8 mouse cellular contexts compared by ENCODE assay signal in genomic region chr3:51357624-51358023, GRCm38 (mm10). TPM values are rescaled to one million over a fixed set of nuclear protein-coding genes. Genes with fewer than 3 reads are reported as not detected.
DNase-seq lines count a peak whose midpoint lies in the region; ATAC-seq and TF ChIP-seq lines count a peak whose summit lies in the region.

No protein-coding gene starts in this region.

- no peak for DNase-seq in heart, adult 18-20 months
- no peak for DNase-seq in cerebellum, adult 11-12 months
- DNase-seq in thymus, postnatal 0 days (ENCODE audit: low spot score), result no peak
- DNase-seq in retina, postnatal 1 day, result no peak

- TF ChIP-seq CTCF in cortical plate, adult 2 months (IDR thresholded peaks at IDR 0.05; ENCODE audit: extremely low read depth, insufficient read depth, low read length), result no peak

- no peak overlapping the region for H3K9ac ChIP-seq in heart, embryonic 11.5 days (ENCODE audit: low read depth, low read length)
- no peak overlapping the region for H3K9ac ChIP-seq in hindbrain, embryonic 16.5 days (ENCODE audit: low read depth, low read length)
- H3K9ac ChIP-seq in midbrain, embryonic 16.5 days (ENCODE audit: low read depth, low read length), result no peak overlapping the region

- no peaks in the 10 kb centered on the region for H3K9me3 ChIP-seq in heart, embryonic 11.5 days (replicated peaks; ENCODE audit: control insufficient read depth, low read length)
- no peaks in the 10 kb centered on the region for H3K9me3 ChIP-seq in hindbrain, embryonic 16.5 days (ENCODE audit: control insufficient read depth, low read length)
- no peaks in the 10 kb centered on the region for H3K9me3 ChIP-seq in midbrain, embryonic 16.5 days (replicated peaks; ENCODE audit: control insufficient read depth, low read length, poor library complexity, severe bottlenecking)

- WGBS in heart, embryonic 11.5 days (ENCODE audit: insufficient replicate concordance), result 8% methylated on average over 14 of the region's 14 CpGs
- 15% methylated on average over 14 of the region's 14 CpGs for WGBS in hindbrain, embryonic 16.5 days
- WGBS in midbrain, embryonic 16.5 days, result 11% methylated on average over 14 of the region's 14 CpGs

- H3K4me2 ChIP-seq in heart, embryonic 11.5 days, result peak overlapping the region; percentile 79
- H3K4me2 ChIP-seq in hindbrain, embryonic 16.5 days (ENCODE audit: low read length), result peak overlapping the region; percentile 55
- H3K4me2 ChIP-seq in midbrain, embryonic 16.5 days (ENCODE audit: low read length), result peak overlapping the region; percentile 76

- no peak for TF ChIP-seq POLR2A in cortical plate, adult 2 months (IDR thresholded peaks at IDR 0.05; ENCODE audit: extremely low read depth, insufficient read depth, low read length)

- ATAC-seq in heart, embryonic 11.5 days (replicated peaks; ENCODE audit: insufficient number of reproducible peaks, low FRiP score, low TSS enrichment), result no peak
- ATAC-seq in hindbrain, embryonic 16.5 days, result no peak
- ATAC-seq in midbrain, embryonic 16.5 days, result no peak

- H3K4me3 ChIP-seq in heart, embryonic 11.5 days (ENCODE audit: low read depth, low read length), result peak overlapping the region; percentile 61
- H3K4me3 ChIP-seq in cortical plate, adult 2 months (ENCODE audit: insufficient read depth, low read length), result peak overlapping the region; percentile 46; the same call in 1 of the 2 replicates
- peak overlapping the region; percentile 48 for H3K4me3 ChIP-seq in hindbrain, embryonic 16.5 days (ENCODE audit: low read length)
- peak overlapping the region; percentile 46 for H3K4me3 ChIP-seq in midbrain, embryonic 16.5 days (ENCODE audit: low read depth, low read length)

- H3K36me3 ChIP-seq in heart, embryonic 11.5 days (ENCODE audit: control insufficient read depth, insufficient read depth, low read length), result no peaks in the 10 kb centered on the region
- no peaks in the 10 kb centered on the region for H3K36me3 ChIP-seq in hindbrain, embryonic 16.5 days (ENCODE audit: control insufficient read depth, insufficient read depth, low read length)
- H3K36me3 ChIP-seq in midbrain, embryonic 16.5 days (ENCODE audit: control insufficient read depth, insufficient read depth, low read length), result no peaks in the 10 kb centered on the region

- H3K27me3 ChIP-seq in heart, embryonic 11.5 days (ENCODE audit: control insufficient read depth, insufficient read depth, low read length), result no peaks in the 10 kb centered on the region
- H3K27me3 ChIP-seq in hindbrain, embryonic 16.5 days (replicated peaks; ENCODE audit: control insufficient read depth, insufficient read depth, low read length), result no peaks in the 10 kb centered on the region
- H3K27me3 ChIP-seq in midbrain, embryonic 16.5 days (ENCODE audit: control insufficient read depth, insufficient read depth, low read depth, low read length), result peaks cover 16% of the 10 kb centered on the region

- H3K4me1 ChIP-seq in heart, embryonic 11.5 days (ENCODE audit: control insufficient read depth, insufficient read depth, low read length), result peaks cover 9% of the 10 kb centered on the region; the same call in 1 of the 2 replicates
- H3K4me1 ChIP-seq in cortical plate, adult 2 months (ENCODE audit: control insufficient read depth, insufficient read depth, low read length), result no peaks in the 10 kb centered on the region
- peaks cover 3% of the 10 kb centered on the region; the same call in 1 of the 2 replicates for H3K4me1 ChIP-seq in hindbrain, embryonic 16.5 days (ENCODE audit: control insufficient read depth, insufficient read depth, low read depth, low read length)
- H3K4me1 ChIP-seq in midbrain, embryonic 16.5 days (ENCODE audit: control insufficient read depth, insufficient read depth, low read length), result peaks cover 3% of the 10 kb centered on the region; the same call in 1 of the 2 replicates

- no peak overlapping the region for H3K27ac ChIP-seq in heart, embryonic 11.5 days (ENCODE audit: low read depth, low read length)
- H3K27ac ChIP-seq in cortical plate, adult 2 months (ENCODE audit: insufficient read depth, low read length), result no peak overlapping the region
- no peak overlapping the region for H3K27ac ChIP-seq in hindbrain, embryonic 16.5 days (ENCODE audit: low read depth, low read length)
- H3K27ac ChIP-seq in midbrain, embryonic 16.5 days (ENCODE audit: low read length), result no peak overlapping the region

RNA-seq across cellular contexts. Expression of gene Elf2, which starts 17.2 kb away (rescaled TPM):
- 44.5 and 48.2 TPM in 2 replicates for polyA plus RNA-seq in heart, embryonic 11.5 days (2014; fragmentation: Nextera tagmentation; extraction: Ambion mirVana)
- 10 to 100 TPM; 54.7 to 57.0 TPM for total RNA-seq in heart, adult 18-20 months (2021)
- 25.9 and 26.8 TPM in 2 replicates for polyA plus RNA-seq in cortical plate, adult 2 months (2012; rRNA removed)
- 30.2 and 31.4 TPM in 2 replicates for polyA plus RNA-seq in hindbrain, embryonic 16.5 days (2015; fragmentation: Nextera tagmentation; extraction: Ambion mirVana)
- polyA plus RNA-seq in midbrain, embryonic 16.5 days (2015; fragmentation: Nextera tagmentation; extraction: Ambion mirVana), result 27.1 and 27.7 TPM in 2 replicates
- 80.8 and 86.1 TPM in 2 replicates for polyA plus RNA-seq in thymus, postnatal 0 days (2015; fragmentation: Nextera tagmentation; extraction: Ambion mirVana)

RNA-seq across cellular contexts. Expression of gene Mgarp, which starts 38.9 kb away (rescaled TPM):
- 14.2 and 15.4 TPM in 2 replicates for polyA plus RNA-seq in heart, embryonic 11.5 days (2014; fragmentation: Nextera tagmentation; extraction: Ambion mirVana)
- under 1 TPM; 0.31 to 0.35 TPM for total RNA-seq in heart, adult 18-20 months (2021)
- polyA plus RNA-seq in cortical plate, adult 2 months (2012; rRNA removed), result 0.08 TPM in 1 of 2 replicates, not detected in the other
- 1.8 and 2.2 TPM in 2 replicates for polyA plus RNA-seq in hindbrain, embryonic 16.5 days (2015; fragmentation: Nextera tagmentation; extraction: Ambion mirVana)
- polyA plus RNA-seq in midbrain, embryonic 16.5 days (2015; fragmentation: Nextera tagmentation; extraction: Ambion mirVana), result 0.39 and 0.82 TPM in 2 replicates
- polyA plus RNA-seq in thymus, postnatal 0 days (2015; fragmentation: Nextera tagmentation; extraction: Ambion mirVana), result 0.72 and 1.0 TPM in 2 replicates

RNA-seq across cellular contexts. Expression of gene Ndufc1, which starts 51.2 kb away (rescaled TPM):
- polyA plus RNA-seq in heart, embryonic 11.5 days (2014; fragmentation: Nextera tagmentation; extraction: Ambion mirVana), result 1,265 and 1,267 TPM in 2 replicates
- total RNA-seq in heart, adult 18-20 months (2021), result 1,000 to 10,000 TPM; 1,753 to 1,760 TPM
- polyA plus RNA-seq in cortical plate, adult 2 months (2012; rRNA removed), result 450 and 485 TPM in 2 replicates
- 688 and 807 TPM in 2 replicates for polyA plus RNA-seq in hindbrain, embryonic 16.5 days (2015; fragmentation: Nextera tagmentation; extraction: Ambion mirVana)
- polyA plus RNA-seq in midbrain, embryonic 16.5 days (2015; fragmentation: Nextera tagmentation; extraction: Ambion mirVana), result 680 and 706 TPM in 2 replicates
- 835 and 844 TPM in 2 replicates for polyA plus RNA-seq in thymus, postnatal 0 days (2015; fragmentation: Nextera tagmentation; extraction: Ambion mirVana)

RNA-seq across cellular contexts. Expression of gene Naa15, which starts 57.3 kb away (rescaled TPM):
- 37.8 and 39.6 TPM in 2 replicates for polyA plus RNA-seq in heart, embryonic 11.5 days (2014; fragmentation: Nextera tagmentation; extraction: Ambion mirVana)
- 10 to 100 TPM; 54.8 TPM for total RNA-seq in heart, adult 18-20 months (2021)
- polyA plus RNA-seq in cortical plate, adult 2 months (2012; rRNA removed), result 20.7 and 22.2 TPM in 2 replicates
- polyA plus RNA-seq in hindbrain, embryonic 16.5 days (2015; fragmentation: Nextera tagmentation; extraction: Ambion mirVana), result 32.6 and 34.5 TPM in 2 replicates
- 38.2 and 41.3 TPM in 2 replicates for polyA plus RNA-seq in midbrain, embryonic 16.5 days (2015; fragmentation: Nextera tagmentation; extraction: Ambion mirVana)
- 34.6 and 48.5 TPM in 2 replicates for polyA plus RNA-seq in thymus, postnatal 0 days (2015; fragmentation: Nextera tagmentation; extraction: Ambion mirVana)
